Mouse (Mus musculus) intestine, embryonic 16.5 days (tissue): ENCODE results near the gene Tubd1. TPM values are rescaled to one million over a fixed set of nuclear protein-coding genes. Genes with fewer than 3 reads are reported as not detected.

Experiments
- ATAC-seq: fragments of 200-750 bp; cut with Nextera tagmentation; 2 replicates; pipeline ENCODE4 v1.8.0; 2017; ENCODE audit warnings: moderate TSS enrichment, moderate library complexity
- H3K27ac ChIP-seq: fragments of 300-500 bp; sonication (generic); 2 replicates; pipeline ENCODE4 v1.5.1; 2014; ENCODE audit warnings: mild to moderate bottlenecking, low read length
- H3K27me3 ChIP-seq: fragments of 300-500 bp; sonication (generic); replicated peaks from 2 replicates; pipeline ENCODE4 v1.6.1; 2014; ENCODE audit warnings: low read length, control low read depth, mixed read lengths; ENCODE audit not compliant: control insufficient read depth, insufficient read depth
- H3K36me3 ChIP-seq: fragments of 300-500 bp; sonication (generic); 2 replicates; pipeline ENCODE4 v1.6.1; 2014; ENCODE audit warnings: low read length, control low read depth; ENCODE audit not compliant: control insufficient read depth, insufficient read depth
- H3K4me1 ChIP-seq: fragments of 300-500 bp; sonication (generic); 2 replicates; pipeline ENCODE4 v1.6.1; 2014; ENCODE audit warnings: low read length, control low read depth, mixed read lengths; ENCODE audit not compliant: control insufficient read depth, insufficient read depth
- H3K4me2 ChIP-seq: fragments of 300-500 bp; sonication (generic); 2 replicates; pipeline ENCODE4 v1.6.1; 2014; ENCODE audit warnings: low read depth, low read length, control low read depth
- H3K4me3 ChIP-seq: fragments of 300-500 bp; sonication (generic); 2 replicates; pipeline ENCODE4 v1.5.1; 2014; ENCODE audit warnings: mild to moderate bottlenecking, low read length
- H3K9ac ChIP-seq: fragments of 300-500 bp; sonication (generic); 2 replicates; pipeline ENCODE4 v1.6.1; 2014; ENCODE audit warnings: low read depth, low read length
- H3K9me3 ChIP-seq: fragments of 300-500 bp; sonication (generic); 2 replicates; pipeline ENCODE4 v1.6.1; 2016; ENCODE audit warnings: low read length, control low read depth; ENCODE audit not compliant: control insufficient read depth
- WGBS: fragments of 180-500 bp; shearing (Covaris S2); extraction: QIAGEN DNeasy Blood & Tissue Kit; methylation state at CpG from one replicate; pipeline ENCODE4 v1.1.7; 2014; 5-methylcytosine and 5-hydroxymethylcytosine counted together
- polyA plus RNA-seq: library from polyadenylated mRNA; unstranded; fragments of >200 nt; fragmentation: Nextera tagmentation; extraction: Ambion mirVana; gene quantifications from 2 replicates; pipeline ENCODE4 v1.2.1, GENCODE M21; 2015

The Tubd1 gene
- polyA plus RNA-seq, 1 experiment from 2014 or later = 11.4 TPM

GRCm38 (mm10) chr11:86573646-86574231 is 28.9 kb downstream of the Tubd1 start:
- H3K4me3 ChIP-seq = no peak overlapping the region
- H3K27me3 ChIP-seq = no peaks in the 10 kb centered on the region
- no peak overlapping the region for H3K4me2 ChIP-seq
- H3K36me3 ChIP-seq = no peaks in the 10 kb centered on the region
- no peak overlapping the region for H3K27ac ChIP-seq
- H3K9me3 ChIP-seq = no peaks in the 10 kb centered on the region
- no peak for ATAC-seq
- H3K4me1 ChIP-seq = peaks cover 39% of the 10 kb centered on the region
- H3K9ac ChIP-seq = no peak overlapping the region
- 85% methylated on average over 6 of the region's 6 CpGs for WGBS

GRCm38 (mm10) chr11:86574408-86574807 is 29.6 kb downstream of the Tubd1 start:
- no peak overlapping the region for H3K4me2 ChIP-seq
- no peak overlapping the region for H3K4me3 ChIP-seq
- no peaks in the 10 kb centered on the region for H3K36me3 ChIP-seq
- peaks cover 45% of the 10 kb centered on the region for H3K4me1 ChIP-seq
- H3K27ac ChIP-seq = 0 out of 2 replicates have a peak overlapping the region, but pooled peaks have one; percentile 15
- H3K9me3 ChIP-seq = no peaks in the 10 kb centered on the region
- 33% methylated on average over 2 of the region's 2 CpGs for WGBS
- no peak for ATAC-seq
- H3K9ac ChIP-seq = no peak overlapping the region
- no peaks in the 10 kb centered on the region for H3K27me3 ChIP-seq

GRCm38 (mm10) chr11:86575632-86576378 is 31.0 kb downstream of the Tubd1 start:
- no peaks in the 10 kb centered on the region for H3K27me3 ChIP-seq
- H3K9ac ChIP-seq = no peak overlapping the region
- 68% methylated on average over 7 of the region's 7 CpGs for WGBS
- peaks cover 43% of the 10 kb centered on the region for H3K4me1 ChIP-seq
- no peak for ATAC-seq
- H3K9me3 ChIP-seq = no peaks in the 10 kb centered on the region
- H3K27ac ChIP-seq = peak overlapping the region; percentile 15; the same call in 1 of the 2 replicates
- no peak overlapping the region for H3K4me2 ChIP-seq
- no peak overlapping the region for H3K4me3 ChIP-seq
- H3K36me3 ChIP-seq = no peaks in the 10 kb centered on the region

GRCm38 (mm10) chr11:86577231-86577630 is 32.4 kb downstream of the Tubd1 start:
- Histone ChIP-seq H3K4me1 (peaks cover 38% of the 10 kb centered on the region), H3K4me3 (no peak overlapping the region), H3K4me2 (no peak overlapping the region), H3K27ac (peak overlapping the region; percentile 97), H3K36me3 (no peaks in the 10 kb centered on the region), H3K9ac (0 out of 2 replicates have a peak overlapping the region, but pooled peaks have one; percentile 15), H3K9me3 (no peaks in the 10 kb centered on the region), H3K27me3 (no peaks in the 10 kb centered on the region)
- WGBS = 60% methylated on average over 4 of the region's 4 CpGs
- ATAC-seq = no peak

- H3K4me2 ChIP-seq = peak overlapping the region; percentile 21; the same call in 1 of the 2 replicates
- peak overlapping the region; percentile 44; the same call in 1 of the 2 replicates for H3K9ac ChIP-seq
- no peak for ATAC-seq
Observed at GRCm38 (mm10) chr11:86578106-86578808, 33.5 kb downstream of the Tubd1 start.

GRCm38 (mm10) chr11:86578809-86579730 is 34.3 kb downstream of the Tubd1 start:
- peak overlapping the region; percentile 44 for H3K9ac ChIP-seq
- peaks cover 44% of the 10 kb centered on the region for H3K4me1 ChIP-seq
- peak; percentile 51 for ATAC-seq
- no peaks in the 10 kb centered on the region for H3K36me3 ChIP-seq
- H3K4me2 ChIP-seq = peak overlapping the region; percentile 21
- no peaks in the 10 kb centered on the region for H3K27me3 ChIP-seq
- H3K27ac ChIP-seq = peak overlapping the region; percentile 97
- WGBS = 57% methylated on average over 25 of the region's 25 CpGs
- H3K4me3 ChIP-seq = no peak overlapping the region
- H3K9me3 ChIP-seq = no peaks in the 10 kb centered on the region

More at GRCm38 (mm10) chr11:86578106-86578808, 33.5 kb downstream of the Tubd1 start:
- Histone ChIP-seq H3K27ac (peak overlapping the region; percentile 97), H3K9me3 (no peaks in the 10 kb centered on the region), H3K36me3 (no peaks in the 10 kb centered on the region), H3K4me3 (no peak overlapping the region), H3K4me1 (peaks cover 44% of the 10 kb centered on the region), H3K27me3 (no peaks in the 10 kb centered on the region)
- 66% methylated on average over 6 of the region's 6 CpGs for WGBS

- WGBS = 58% methylated on average over 10 of the region's 10 CpGs
- Histone ChIP-seq H3K9me3 (no peaks in the 10 kb centered on the region), H3K36me3 (no peaks in the 10 kb centered on the region), H3K4me1 (peaks cover 42% of the 10 kb centered on the region), H3K27me3 (no peaks in the 10 kb centered on the region), H3K9ac (peak overlapping the region; percentile 44), H3K4me3 (0 out of 2 replicates have a peak overlapping the region, but pooled peaks have one; percentile 1), H3K4me2 (peak overlapping the region; percentile 26), H3K27ac (peak overlapping the region; percentile 97)
- peak; percentile 25 for ATAC-seq
Observed at GRCm38 (mm10) chr11:86579731-86580318, 35.0 kb downstream of the Tubd1 start.

GRCm38 (mm10) chr11:86580319-86581113 is 35.7 kb downstream of the Tubd1 start:
- ATAC-seq = peak; percentile 84
- no peaks in the 10 kb centered on the region for H3K9me3 ChIP-seq
- peak overlapping the region; percentile 49; the same call in 1 of the 2 replicates for H3K9ac ChIP-seq
- H3K4me2 ChIP-seq = peak overlapping the region; percentile 49
- H3K4me1 ChIP-seq = peaks cover 39% of the 10 kb centered on the region
- no peaks in the 10 kb centered on the region for H3K36me3 ChIP-seq
- WGBS = 62% methylated on average over 9 of the region's 9 CpGs
- peak overlapping the region; percentile 97 for H3K27ac ChIP-seq
- no peaks in the 10 kb centered on the region for H3K27me3 ChIP-seq
- H3K4me3 ChIP-seq = 0 out of 2 replicates have a peak overlapping the region, but pooled peaks have one; percentile 1
